ENCODE assay signal across 8 mouse cellular contexts in genomic region chr19:46689460-46690372, GRCm38 (mm10). TPM values are rescaled to one million over a fixed set of nuclear protein-coding genes. Genes with fewer than 3 reads are reported as not detected.
DNase-seq lines count a peak whose midpoint lies in the region; ATAC-seq and TF ChIP-seq lines count a peak whose summit lies in the region.

Gene Borcs7, plus strand, starts transcription at chr19:46689906.

- H3K79me2 ChIP-seq in CH12.LX (replicated peaks; ENCODE audit: control insufficient read depth, extremely low read depth, insufficient read depth, poor library complexity, severe bottlenecking): no peaks in the 10 kb centered on the region

- dilution Hi-C loops in CH12.LX (cut with MboI; ENCODE audit: extremely low pct_ligation_motif_present, extremely low pct_unique_long_range_greater_than_20kb, low sequenced_read_pairs): no loop called here

- peaks cover 0 to 22% of the 10 kb centered on the region in 2 experiments for H3K36me3 ChIP-seq in CH12.LX (replicated peaks in 1 of 2; ENCODE audit: control insufficient read depth in 1 of 2, insufficient read depth in 1 of 2, low read length in 1 of 2)
- no peaks in the 10 kb centered on the region; the same call in 1 of the 2 replicates for H3K36me3 ChIP-seq in forebrain, embryonic 12.5 days (replicated peaks)
- no peaks in the 10 kb centered on the region for H3K36me3 ChIP-seq in heart, postnatal 0 days (replicated peaks; ENCODE audit: control insufficient read depth, insufficient read depth, low read length)
- H3K36me3 ChIP-seq in liver, embryonic 16.5 days (ENCODE audit: control insufficient read depth, insufficient read depth): no peaks in the 10 kb centered on the region
- peaks cover 6% of the 10 kb centered on the region; the same call in 1 of the 2 replicates for H3K36me3 ChIP-seq in neural tube, embryonic 13.5 days
- H3K36me3 ChIP-seq in testis, adult 2 months (ENCODE audit: control insufficient read depth, insufficient read depth, low read length): no peaks in the 10 kb centered on the region

- H3K4me3 ChIP-seq in CH12.LX (replicated peaks in 1 of 3; ENCODE audit: low read depth in 2 of 3, low read length in 2 of 3, poor library complexity in 1 of 3): peak within 1 kb of the TSS; percentile 65 to 73 (median 72)
- H3K4me3 ChIP-seq in forebrain, embryonic 12.5 days (replicated peaks): peak within 1 kb of the TSS; percentile 72
- peak within 1 kb of the TSS; percentile 92 for H3K4me3 ChIP-seq in heart, postnatal 0 days (ENCODE audit: low read depth, low read length)
- peak within 1 kb of the TSS; percentile 89 for H3K4me3 ChIP-seq in liver, embryonic 16.5 days (ENCODE audit: low read depth, low read length)
- H3K4me3 ChIP-seq in neural tube, embryonic 13.5 days: peak within 1 kb of the TSS; percentile 64
- H3K4me3 ChIP-seq in testis, adult 2 months (ENCODE audit: control insufficient read depth, low read depth, low read length): peak within 1 kb of the TSS; percentile 97

- H3K27me3 ChIP-seq in CH12.LX (replicated peaks): no peaks in the 10 kb centered on the region
- H3K27me3 ChIP-seq in forebrain, embryonic 12.5 days: no peaks in the 10 kb centered on the region
- H3K27me3 ChIP-seq in heart, postnatal 0 days (ENCODE audit: control insufficient read depth, insufficient read depth, low read length): no peaks in the 10 kb centered on the region
- no peaks in the 10 kb centered on the region for H3K27me3 ChIP-seq in liver, embryonic 16.5 days (ENCODE audit: control insufficient read depth, insufficient read depth, low read depth, low read length)
- H3K27me3 ChIP-seq in neural tube, embryonic 13.5 days: no peaks in the 10 kb centered on the region
- H3K27me3 ChIP-seq in testis, adult 2 months (ENCODE audit: control insufficient read depth, insufficient read depth, low read length): no peaks in the 10 kb centered on the region

- TF ChIP-seq POLR2A in CH12.LX (IDR thresholded peaks at IDR 0.05; ENCODE audit: low read depth, low read length): peak; percentile 92
- TF ChIP-seq POLR2A in testis, adult 2 months (IDR thresholded peaks at IDR 0.05; ENCODE audit: control insufficient read depth, low read depth, low read length): peak; percentile 89

- in situ Hi-C loops in CH12.LX (cut with MboI; ENCODE audit: low pct_ligation_motif_present, low pct_unique_long_range_greater_than_20kb, low sequenced_read_pairs): no loop called here

- no peak for TF ChIP-seq RAD21 in CH12.LX (IDR thresholded peaks at IDR 0.05; ENCODE audit: low read depth, low read length)

- no peak for TF ChIP-seq CTCF in CH12.LX (conservative IDR thresholded peaks at IDR 0.05 in 1 of 2, IDR thresholded peaks at IDR 0.05 in 1 of 2; ENCODE audit: low read depth in 2 of 2, low read length in 2 of 2)
- TF ChIP-seq CTCF in heart, postnatal 0 days (IDR thresholded peaks at IDR 0.05; ENCODE audit: low read depth): no peak
- no peak for TF ChIP-seq CTCF in testis, adult 2 months (IDR thresholded peaks at IDR 0.05; ENCODE audit: control insufficient read depth, insufficient read depth, insufficient replicate concordance, low read depth, low read length)

- H3K4me2 ChIP-seq in CH12.LX (ENCODE audit: insufficient read depth, low read depth, poor library complexity, severe bottlenecking): peak within 1 kb of the TSS; percentile 94
- peak within 1 kb of the TSS; percentile 56 for H3K4me2 ChIP-seq in forebrain, embryonic 12.5 days
- peak within 1 kb of the TSS; percentile 72 for H3K4me2 ChIP-seq in heart, postnatal 0 days (ENCODE audit: low read depth, low read length)
- peak within 1 kb of the TSS; percentile 79 for H3K4me2 ChIP-seq in liver, embryonic 16.5 days (ENCODE audit: low read depth, low read length)
- H3K4me2 ChIP-seq in neural tube, embryonic 13.5 days: peak within 1 kb of the TSS; percentile 63

- H3K27ac ChIP-seq in CH12.LX (ENCODE audit: insufficient read depth, low read depth): peak within 1 kb of the TSS; percentile 55; the same call in 1 of the 2 replicates
- peak within 1 kb of the TSS; percentile 71 for H3K27ac ChIP-seq in forebrain, embryonic 12.5 days
- H3K27ac ChIP-seq in heart, postnatal 0 days (ENCODE audit: low read depth): peak within 1 kb of the TSS; percentile 76
- peak within 1 kb of the TSS; percentile 67 for H3K27ac ChIP-seq in liver, embryonic 16.5 days (ENCODE audit: low read length)
- peak within 1 kb of the TSS; percentile 82 for H3K27ac ChIP-seq in neural tube, embryonic 13.5 days (replicated peaks)
- peak within 1 kb of the TSS; percentile 97 for H3K27ac ChIP-seq in testis, adult 2 months (ENCODE audit: control insufficient read depth, insufficient read depth, low read depth, low read length)

- peak; percentile 96 for ATAC-seq in forebrain, embryonic 12.5 days (ENCODE audit: low FRiP score)
- peak; percentile 93 for ATAC-seq in heart, postnatal 0 days (ENCODE audit: insufficient read depth, low read depth)
- peak; percentile 94 for ATAC-seq in liver, embryonic 16.5 days (ENCODE audit: low read depth)
- ATAC-seq in neural tube, embryonic 13.5 days (ENCODE audit: low read depth): peak; percentile 96

- peak within 1 kb of the TSS; percentile 77 for H3K9ac ChIP-seq in CH12.LX (ENCODE audit: insufficient read depth, low read depth)
- peak within 1 kb of the TSS; percentile 82 for H3K9ac ChIP-seq in forebrain, embryonic 12.5 days
- peak within 1 kb of the TSS; percentile 71 for H3K9ac ChIP-seq in heart, postnatal 0 days (replicated peaks; ENCODE audit: low read depth, low read length)
- peak within 1 kb of the TSS; percentile 77 for H3K9ac ChIP-seq in liver, embryonic 16.5 days (ENCODE audit: low read depth, low read length)
- peak within 1 kb of the TSS; percentile 82 for H3K9ac ChIP-seq in neural tube, embryonic 13.5 days

- H3K4me1 ChIP-seq in CH12.LX (ENCODE audit: control insufficient read depth in 1 of 2, insufficient read depth in 2 of 2): peaks cover 2 to 21% of the 10 kb centered on the region in 2 experiments; a peak in 2 of 4 replicates
- peaks cover 11% of the 10 kb centered on the region for H3K4me1 ChIP-seq in forebrain, embryonic 12.5 days
- peaks cover 8% of the 10 kb centered on the region; the same call in 1 of the 2 replicates for H3K4me1 ChIP-seq in heart, postnatal 0 days (ENCODE audit: control insufficient read depth, insufficient read depth)
- H3K4me1 ChIP-seq in liver, embryonic 16.5 days (ENCODE audit: control insufficient read depth, low read depth, low read length): peaks cover 11% of the 10 kb centered on the region
- peaks cover 13% of the 10 kb centered on the region for H3K4me1 ChIP-seq in neural tube, embryonic 13.5 days (replicated peaks)
- H3K4me1 ChIP-seq in testis, adult 2 months (ENCODE audit: control insufficient read depth, insufficient read depth, low read length): peaks cover 5% of the 10 kb centered on the region; the same call in 1 of the 2 replicates

- no peak for TF ChIP-seq EP300 in CH12.LX (IDR thresholded peaks at IDR 0.05; ENCODE audit: low read length)
- no peak; the same call in 1 of the 2 replicates for TF ChIP-seq EP300 in heart, postnatal 0 days (IDR thresholded peaks at IDR 0.05; ENCODE audit: low read depth)

- peak; percentile 86 for DNase-seq in CH12.LX (ENCODE audit: extremely low read depth)
- peak; percentile 81 for DNase-seq in c-Kit-positive CD71-positive TER-119-negative erythroid progenitor cells, embryonic 14.5 days (ENCODE audit: low read depth)
- DNase-seq in heart, postnatal 0 days (ENCODE audit: low spot score): peak; percentile 78
- DNase-seq in kidney, postnatal 4 days: peak; percentile 89 to 93

- 4% methylated on average over 44 of the region's 44 CpGs for WGBS in forebrain, embryonic 12.5 days
- 3% methylated on average over 44 of the region's 44 CpGs for WGBS in heart, postnatal 0 days
- WGBS in liver, embryonic 16.5 days (ENCODE audit: insufficient replicate concordance): 2% methylated on average over 44 of the region's 44 CpGs
- 2% methylated on average over 44 of the region's 44 CpGs for WGBS in neural tube, embryonic 13.5 days

- H3K9me3 ChIP-seq in CH12.LX (replicated peaks; ENCODE audit: low read length): no peaks in the 10 kb centered on the region
- no peaks in the 10 kb centered on the region for H3K9me3 ChIP-seq in forebrain, embryonic 12.5 days
- H3K9me3 ChIP-seq in heart, postnatal 0 days (replicated peaks; ENCODE audit: control insufficient read depth, low read length): no peaks in the 10 kb centered on the region
- H3K9me3 ChIP-seq in liver, embryonic 16.5 days (replicated peaks; ENCODE audit: control insufficient read depth, low read length): no peaks in the 10 kb centered on the region
- no peaks in the 10 kb centered on the region for H3K9me3 ChIP-seq in neural tube, embryonic 13.5 days

TF ChIP-seq in CH12.LX, 34 proteins besides CTCF, POLR2A, EP300 and RAD21 (continues in another document):
- TF ChIP-seq SIN3A (IDR thresholded peaks at IDR 0.05; ENCODE audit: low read length) (peak; percentile 48), USF2 (conservative IDR thresholded peaks at IDR 0.05; ENCODE audit: low read depth, low read length) (no peak), KAT2A (IDR thresholded peaks at IDR 0.05; ENCODE audit: insufficient replicate concordance, low read length) (peak; percentile 82; the same call in 1 of the 2 replicates), RCOR1 (conservative IDR thresholded peaks at IDR 0.05; ENCODE audit: low read depth, low read length) (no peak), SMC3 (IDR thresholded peaks at IDR 0.05; ENCODE audit: low read depth, low read length) (no peak), MAZ (IDR thresholded peaks at IDR 0.05; ENCODE audit: low read depth, low read length) (no peak), ETS1 (conservative IDR thresholded peaks at IDR 0.05; ENCODE audit: low read depth, low read length) (no peak), HCFC1 (IDR thresholded peaks at IDR 0.05; ENCODE audit: low read depth, low read length) (peak; percentile 88), ZNF384 (IDR thresholded peaks at IDR 0.05; ENCODE audit: low read depth, low read length) (no peak), E2F4 (IDR thresholded peaks at IDR 0.05; ENCODE audit: insufficient replicate concordance, low read depth, low read length) (no peak), CHD2 (IDR thresholded peaks at IDR 0.05; ENCODE audit: low read length) (no peak), MXI1 (IDR thresholded peaks at IDR 0.05; ENCODE audit: low read depth, low read length) (peak; percentile 76; the same call in 1 of the 2 replicates), POLR2AphosphoS2 (IDR thresholded peaks at IDR 0.05; ENCODE audit: low read depth, low read length) (peak; percentile 90)

RNA-seq across cellular contexts. Expression of gene Borcs7, which starts in this region (rescaled TPM):
- total RNA-seq in CH12.LX (2012; rRNA removed) (6.0 and 6.6 TPM in 2 replicates), CH12.LX (2014; rRNA removed) (7.0 and 7.6 TPM in 2 replicates)
- polyA plus RNA-seq in CH12.LX (2012; ENCODE audit: insufficient read length, low read depth): 12.5 and 14.5 TPM in 2 replicates
- 14.6 and 14.8 TPM in 2 replicates for polyA plus RNA-seq in forebrain, embryonic 12.5 days (2016; fragmentation: Nextera tagmentation; extraction: Ambion mirVana)
- total RNA-seq in heart, postnatal 0 days (2014; rRNA removed; ENCODE audit: low replicate concordance): 2.4 and 9.0 TPM in 2 replicates
- 18.7 and 22.2 TPM in 2 replicates for polyA plus RNA-seq in heart, postnatal 0 days (2015; fragmentation: Nextera tagmentation; extraction: Ambion mirVana)
- polyA plus RNA-seq in liver, embryonic 16.5 days (2015; fragmentation: Nextera tagmentation; extraction: Ambion mirVana): 4.4 and 5.0 TPM in 2 replicates
- polyA plus RNA-seq in neural tube, embryonic 13.5 days (2015; fragmentation: Nextera tagmentation; extraction: Ambion mirVana): 19.7 and 21.6 TPM in 2 replicates
- polyA plus RNA-seq in testis, adult 2 months (2012; rRNA removed): 3.8 and 4.2 TPM in 2 replicates

Comparison
In these comparisons a context has a peak if more than half of its experiments do, and no peak if none do; other contexts are left out.
1. Peak in every context shown above with its lines: DNase-seq, ATAC-seq, H3K4me3 ChIP-seq and H3K27ac ChIP-seq.